Mouse (Mus musculus): ENCODE measurements around the gene Slc22a23. TPM values are rescaled to one million over a fixed set of nuclear protein-coding genes. Genes with fewer than 3 reads are reported as not detected.

Gene Slc22a23
- polyA plus RNA-seq, 2 experiments from 2014 or later = 0.32 to 0.46 TPM

DNA sequence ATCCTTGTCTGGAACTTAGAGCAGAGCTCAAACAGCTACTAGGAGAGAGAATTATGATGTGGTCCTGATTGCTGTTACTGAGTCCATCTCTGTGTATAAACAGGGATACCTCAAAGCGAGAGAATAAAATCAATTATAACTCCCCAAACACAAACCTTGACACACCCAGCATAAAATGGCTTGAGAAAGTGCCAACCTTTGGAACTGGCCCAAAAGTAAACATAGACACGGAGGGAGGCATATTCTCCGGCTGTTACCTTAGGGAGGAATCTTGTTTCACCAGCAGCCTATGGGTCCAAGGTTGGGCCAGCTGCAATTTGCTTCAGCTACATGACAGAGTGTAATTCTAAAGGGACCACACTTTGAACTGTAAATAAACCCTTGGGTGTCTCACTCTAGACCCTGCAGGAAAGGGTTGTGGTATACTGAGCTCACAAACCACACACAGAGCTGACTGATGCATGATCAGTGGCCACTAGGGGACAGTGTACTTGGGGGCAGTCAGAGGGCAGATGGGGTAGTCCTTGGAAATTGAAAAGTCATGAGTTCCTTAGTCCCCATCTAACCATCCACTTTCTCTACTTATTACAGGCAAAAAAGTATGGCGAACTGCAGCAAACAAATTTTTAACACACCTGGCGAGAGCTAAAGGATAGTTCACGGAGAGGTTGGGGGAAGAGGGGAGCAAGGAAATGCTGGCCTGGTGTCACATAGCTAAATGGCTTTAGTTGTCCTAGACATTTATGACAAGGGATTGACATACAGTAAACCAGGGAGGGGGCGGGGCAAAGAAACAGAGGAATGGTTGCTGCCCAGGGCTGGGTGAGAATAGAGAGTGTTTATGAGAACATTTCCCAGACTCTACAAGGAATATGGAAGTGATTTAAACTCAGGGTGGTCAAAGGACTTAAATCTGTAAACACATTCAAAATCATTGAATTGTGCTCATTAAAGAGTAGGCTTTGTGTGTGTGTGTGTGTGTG, 45.3 kb downstream of the Slc22a23 start:
- ATAC-seq = no peak

DNA sequence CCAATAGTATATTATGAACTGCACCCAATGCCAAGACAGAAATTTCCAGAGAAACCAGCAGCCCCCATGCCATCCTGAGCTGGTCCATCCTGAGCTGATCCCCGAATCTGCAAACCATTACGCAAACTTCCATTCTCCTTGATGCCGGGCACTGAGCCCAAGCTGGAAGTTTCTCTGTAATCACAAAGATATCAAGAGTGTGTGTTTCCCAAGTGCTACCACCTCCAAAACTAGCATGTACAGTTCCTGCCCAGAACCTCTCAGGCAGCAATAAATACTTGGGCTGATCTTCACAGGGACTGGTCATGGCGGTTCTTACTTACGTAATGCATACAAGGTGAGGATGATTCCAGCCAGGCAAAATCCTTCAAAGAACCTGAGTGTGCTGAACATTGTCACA, 46.3 kb downstream of the Slc22a23 start:
- ATAC-seq = no peak

DNA sequence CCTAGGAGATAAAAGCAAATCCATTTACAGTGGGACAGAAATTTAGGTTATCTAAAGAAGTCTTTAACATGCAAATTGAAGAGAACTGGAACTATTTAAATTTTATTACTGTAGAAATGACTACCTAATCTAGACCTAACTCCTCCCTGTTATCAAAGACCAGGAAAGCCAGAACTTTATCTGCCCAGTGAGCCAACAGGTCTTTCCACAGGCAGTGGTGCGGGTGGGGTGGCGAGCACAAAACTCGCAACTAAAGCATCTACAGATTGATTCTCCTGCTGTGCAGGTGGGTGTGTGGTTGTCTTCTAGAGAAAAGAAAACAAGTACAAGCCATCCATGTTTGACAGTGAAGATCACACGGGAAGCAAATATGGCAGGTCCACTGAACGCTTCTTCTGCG, 46.9 kb downstream of the Slc22a23 start:
- ATAC-seq = no peak

DNA sequence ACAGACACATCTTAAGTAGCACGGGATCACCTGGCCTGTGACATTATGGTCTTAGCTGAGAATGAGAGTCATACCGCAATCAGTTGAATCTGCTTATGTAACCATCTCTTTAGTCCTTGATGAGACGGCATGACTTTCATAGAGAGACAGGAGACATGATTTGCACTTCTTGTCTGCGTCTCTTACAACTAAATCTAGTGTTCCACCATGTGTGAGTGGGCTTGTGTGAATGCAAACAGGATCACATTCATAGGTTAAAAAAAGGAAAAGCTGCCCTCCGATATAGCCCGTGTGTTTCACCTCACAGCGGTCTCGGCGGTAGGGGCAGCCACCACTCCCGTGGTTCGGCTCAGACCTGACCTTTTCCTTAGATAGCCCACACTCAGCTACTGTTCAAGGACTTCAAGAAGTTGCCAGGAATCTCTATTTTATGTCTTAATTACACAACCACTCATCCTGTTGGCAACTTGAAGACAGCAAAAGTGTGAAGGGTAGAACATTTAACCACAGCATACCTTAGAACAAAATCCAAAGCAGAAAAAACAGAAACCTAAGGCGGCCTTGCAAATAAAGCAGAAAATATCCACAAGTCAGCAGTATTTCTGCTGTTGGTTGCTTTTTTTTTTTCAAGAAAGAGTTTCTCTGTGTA, 49.1 kb downstream of the Slc22a23 start:
- ATAC-seq = no peak

DNA sequence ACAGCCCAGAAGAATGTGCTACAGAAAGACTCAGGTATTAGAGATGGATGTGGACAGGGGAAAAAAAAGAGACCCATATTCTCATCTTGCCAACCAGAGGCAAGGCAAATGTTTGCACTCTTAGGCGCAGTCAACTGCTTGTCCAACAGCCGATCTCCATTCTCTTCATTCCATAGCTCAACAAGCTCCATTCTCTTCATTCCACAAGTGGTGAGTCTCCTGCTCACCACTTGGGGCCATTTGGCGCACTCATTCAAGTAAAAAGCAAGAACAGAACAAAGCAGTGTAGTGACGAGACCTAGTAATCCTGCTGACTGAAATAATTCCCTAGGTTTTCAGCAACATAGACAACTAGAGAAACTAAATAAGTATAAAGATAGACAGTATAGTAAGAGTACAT, 50.8 kb downstream of the Slc22a23 start:
- ATAC-seq = no peak

DNA sequence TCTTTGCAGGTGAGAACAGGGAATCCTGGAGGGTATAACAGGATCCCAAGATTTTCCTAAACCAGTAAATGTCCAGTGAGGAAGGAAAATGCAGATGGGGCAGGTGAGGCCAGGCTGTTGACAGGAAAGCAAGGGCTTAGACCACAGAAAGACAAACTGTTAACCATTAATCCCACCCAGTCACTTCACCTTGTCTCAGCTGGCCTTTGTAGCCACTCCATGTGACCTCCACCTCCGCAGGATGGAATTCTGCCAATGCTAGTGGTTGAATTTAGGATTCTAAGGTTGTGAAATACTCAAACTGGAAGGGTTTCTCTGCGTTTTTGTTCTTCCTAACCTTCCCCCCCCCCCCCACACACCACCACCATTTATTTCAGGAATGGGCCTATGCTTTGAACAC, 52.9 kb downstream of the Slc22a23 start:
- ATAC-seq = no peak

DNA sequence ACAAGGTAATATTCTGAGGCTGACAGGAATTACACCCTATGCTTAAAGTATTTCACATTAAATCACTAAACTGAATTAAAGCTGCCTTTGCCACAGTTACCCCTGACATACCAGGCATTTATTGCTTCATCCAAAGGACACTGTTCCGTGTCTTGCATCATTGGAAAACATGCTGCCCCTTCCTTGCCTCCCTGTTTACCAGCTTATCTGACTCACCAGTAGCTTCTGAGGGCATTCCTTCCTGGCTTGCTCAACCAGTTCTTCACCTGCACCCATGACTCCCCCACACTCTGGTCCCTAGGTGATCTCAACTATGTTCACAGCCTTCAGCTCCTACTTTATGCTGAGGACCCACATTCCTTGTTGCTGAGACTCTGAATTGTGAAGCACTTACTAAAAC, 54.6 kb downstream of the Slc22a23 start:
- ATAC-seq = no peak

DNA sequence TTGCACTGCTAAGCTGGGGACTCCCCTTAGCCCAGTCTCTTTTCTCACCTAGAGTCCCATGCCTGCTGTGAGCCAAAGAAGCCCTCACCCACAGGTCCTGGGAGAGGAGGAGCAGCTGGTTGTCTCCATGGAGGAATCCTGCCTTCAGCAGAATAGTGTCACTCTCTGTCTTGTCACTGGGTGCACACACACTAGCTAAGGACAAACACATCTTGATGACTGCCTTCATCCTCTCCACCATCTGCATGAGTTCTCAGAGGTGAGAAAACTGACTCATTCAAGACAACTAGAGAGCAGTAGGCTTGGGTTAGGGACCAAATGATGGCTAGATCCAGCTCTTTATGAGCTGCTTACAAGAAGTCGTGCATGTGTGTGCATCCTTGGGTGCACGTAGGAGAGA, 55.4 kb downstream of the Slc22a23 start:
- ATAC-seq = no peak

DNA sequence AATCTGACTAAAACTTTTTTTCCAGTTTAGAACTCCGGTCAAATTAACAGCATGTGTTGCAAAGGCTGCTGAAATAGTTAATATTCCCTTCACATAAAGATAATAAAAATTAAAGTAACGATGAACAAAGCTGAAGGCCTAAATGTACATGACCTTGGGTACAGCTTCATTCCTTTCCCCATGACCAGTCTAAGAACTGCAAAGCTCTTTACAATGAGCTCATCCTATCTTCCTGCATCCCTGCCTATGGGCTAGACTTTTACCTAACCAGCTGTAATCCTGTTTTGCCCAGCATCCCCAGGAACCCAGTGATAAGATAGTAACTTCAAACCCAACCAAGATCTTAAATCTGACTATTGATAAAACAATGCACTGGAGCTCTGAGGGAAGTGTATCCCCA, 56.9 kb downstream of the Slc22a23 start:
- ATAC-seq = no peak

DNA sequence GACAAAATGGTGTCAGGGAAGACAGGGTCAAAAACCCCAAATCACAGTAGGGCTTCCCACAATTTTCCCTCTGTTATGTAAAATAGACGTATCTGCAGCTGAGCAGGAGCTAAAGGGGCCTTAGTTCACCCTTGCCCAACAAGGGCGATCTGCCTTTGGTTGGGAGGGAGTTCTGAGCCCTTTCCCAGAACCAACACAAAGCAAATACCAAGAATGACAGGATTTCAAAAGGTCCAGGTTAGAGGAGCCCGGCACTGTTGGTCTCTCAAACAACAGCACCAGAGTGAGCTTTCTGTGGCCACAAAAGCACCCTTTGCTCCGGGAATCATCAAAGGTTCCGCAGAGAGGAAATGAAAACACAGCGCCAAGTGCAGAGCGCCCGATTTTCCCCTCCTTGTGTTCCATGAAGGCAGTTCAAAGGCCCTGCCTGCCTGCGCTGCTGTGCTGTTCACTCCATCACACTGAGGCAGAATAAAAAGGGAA, 57.3 kb downstream of the Slc22a23 start:
- no peak for ATAC-seq

DNA sequence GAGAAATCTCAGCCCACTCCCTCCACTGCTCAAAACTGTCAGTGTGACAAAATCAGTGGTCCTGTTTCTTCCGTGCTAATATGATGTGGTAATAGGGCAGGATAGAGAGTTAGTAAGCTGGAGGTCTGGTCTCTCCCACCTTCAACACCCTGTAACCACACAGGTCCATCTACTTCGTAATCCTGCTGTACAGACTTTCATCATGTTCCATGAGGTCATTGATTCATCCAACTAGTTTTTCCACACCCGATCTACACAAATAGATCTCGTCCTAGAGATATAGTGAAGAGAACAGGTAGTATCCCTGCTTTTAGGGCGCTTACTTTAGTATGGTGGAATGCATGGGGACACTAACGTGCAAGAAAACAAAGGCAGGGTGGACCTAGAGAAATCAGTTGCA, 63.6 kb downstream of the Slc22a23 start:
- no peak for ATAC-seq

DNA sequence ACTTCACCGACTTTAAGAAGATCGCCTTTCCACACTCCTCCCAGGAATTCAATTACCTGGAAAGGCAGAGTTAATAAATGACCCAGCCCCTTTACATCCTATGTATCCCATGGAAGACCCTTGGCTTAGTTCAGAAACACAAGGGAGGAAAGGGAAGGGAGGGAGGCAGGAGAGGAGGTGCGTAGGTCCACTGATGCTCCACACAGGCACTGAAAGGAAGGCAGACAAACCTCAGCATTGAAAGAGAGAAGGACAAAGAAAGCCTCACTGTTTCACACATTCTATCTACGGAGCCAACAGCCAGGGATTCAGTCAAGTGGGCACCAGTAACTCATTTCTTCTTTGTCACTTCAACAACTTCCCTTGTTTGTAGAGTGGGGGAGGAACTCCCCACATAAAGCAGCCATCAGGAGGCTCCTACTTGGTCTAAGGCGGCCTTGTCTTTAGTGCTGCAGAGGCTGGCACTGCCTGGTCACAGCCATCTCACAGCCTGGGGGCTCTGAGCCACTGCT, 66.2 kb downstream of the Slc22a23 start:
- no peak for ATAC-seq

DNA sequence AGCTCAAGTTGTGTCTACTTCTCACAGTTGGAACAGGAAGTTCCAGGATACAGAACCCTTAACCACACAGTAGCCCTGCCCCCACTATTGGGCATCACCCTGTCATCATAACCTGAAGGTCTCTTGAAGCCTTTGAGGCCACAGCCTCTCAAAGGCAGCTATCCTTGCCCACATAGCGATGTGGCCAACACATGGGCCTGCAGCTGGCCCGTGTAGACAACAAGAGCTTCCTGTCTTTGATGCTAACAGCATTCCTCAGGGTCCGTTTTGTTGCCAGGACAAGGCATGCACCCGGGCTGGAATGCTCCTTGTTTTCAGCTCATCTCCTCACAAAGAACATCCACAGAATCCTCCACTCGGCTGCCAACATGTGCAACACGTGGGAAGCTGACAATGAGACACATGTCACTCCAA, 66.7 kb downstream of the Slc22a23 start:
- ATAC-seq = no peak

DNA sequence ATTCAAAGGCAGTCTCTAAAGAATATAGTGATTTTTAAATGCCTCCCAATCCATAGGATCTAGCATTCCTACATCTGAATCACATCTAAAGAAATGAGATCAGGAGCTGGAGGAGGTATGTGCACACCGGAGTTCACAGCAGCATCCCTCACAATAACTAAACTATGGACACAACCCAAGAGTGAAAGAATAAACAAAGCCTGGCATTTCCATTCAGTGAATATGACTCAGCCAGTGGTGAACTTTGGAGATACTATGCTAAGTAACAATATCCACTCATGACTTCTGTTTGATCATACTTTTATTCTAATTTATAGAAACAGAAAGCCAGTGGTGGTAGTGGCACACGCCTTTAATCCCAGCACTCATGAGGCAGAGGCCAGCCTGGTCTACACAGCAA, 67.4 kb downstream of the Slc22a23 start:
- no peak for ATAC-seq

DNA sequence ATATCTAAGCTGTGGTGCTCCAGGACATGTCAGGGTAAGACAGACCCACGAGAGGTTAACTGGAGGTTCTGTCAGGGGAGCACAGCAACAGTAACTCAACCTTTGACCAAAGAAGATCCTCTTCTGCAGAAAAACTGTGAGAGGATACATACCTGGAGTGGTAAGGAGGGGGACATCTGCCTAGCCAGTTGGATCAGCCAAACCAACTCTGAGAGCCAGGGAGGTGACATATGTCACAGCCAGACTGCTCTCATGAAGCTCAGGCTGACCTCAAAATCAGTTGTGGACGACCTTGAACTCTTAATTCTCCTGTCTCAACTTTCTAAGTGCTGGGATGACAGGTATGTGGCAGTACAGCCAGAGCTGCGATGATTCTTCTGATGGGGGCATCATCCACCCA, 68.0 kb downstream of the Slc22a23 start:
- no peak for ATAC-seq

DNA sequence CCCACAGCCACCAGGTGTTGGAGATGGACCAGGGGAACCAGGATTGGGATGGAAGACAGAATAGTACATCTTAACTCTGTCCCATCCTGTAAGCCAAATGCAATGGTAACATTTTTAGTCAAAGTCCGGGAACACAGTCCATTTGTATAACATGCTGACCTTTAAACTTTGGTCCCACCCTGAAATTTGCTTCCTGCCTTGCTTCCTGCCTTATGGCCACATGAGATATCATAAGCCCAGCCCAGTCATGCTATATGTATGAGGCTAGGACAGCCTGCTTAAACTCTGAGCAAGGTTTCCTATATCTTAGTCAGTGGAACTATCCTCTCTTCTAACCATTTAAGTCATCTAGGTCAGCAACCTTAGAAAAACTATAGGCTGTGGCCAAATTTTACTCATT, 70.1 kb downstream of the Slc22a23 start:
- no peak for ATAC-seq

DNA sequence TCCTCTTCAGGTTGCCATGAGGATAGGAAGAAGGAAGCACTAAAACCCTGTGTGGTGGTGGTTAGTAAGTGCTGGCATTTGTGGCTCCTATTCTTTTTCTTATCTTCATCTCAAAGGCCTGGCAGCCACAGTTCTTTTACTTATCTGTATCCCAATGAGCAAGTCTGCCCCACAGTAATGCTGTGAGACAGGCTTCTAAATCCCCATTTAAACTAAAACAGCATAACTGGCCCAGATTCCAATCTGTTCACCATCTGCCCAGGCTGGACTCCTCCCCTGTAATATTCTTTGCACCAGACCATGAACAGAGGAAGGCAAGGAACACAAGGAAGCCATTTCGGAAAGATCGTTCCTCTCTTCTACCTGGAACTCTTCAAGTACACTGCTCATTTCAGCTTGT, 70.6 kb downstream of the Slc22a23 start:
- no peak for ATAC-seq

DNA sequence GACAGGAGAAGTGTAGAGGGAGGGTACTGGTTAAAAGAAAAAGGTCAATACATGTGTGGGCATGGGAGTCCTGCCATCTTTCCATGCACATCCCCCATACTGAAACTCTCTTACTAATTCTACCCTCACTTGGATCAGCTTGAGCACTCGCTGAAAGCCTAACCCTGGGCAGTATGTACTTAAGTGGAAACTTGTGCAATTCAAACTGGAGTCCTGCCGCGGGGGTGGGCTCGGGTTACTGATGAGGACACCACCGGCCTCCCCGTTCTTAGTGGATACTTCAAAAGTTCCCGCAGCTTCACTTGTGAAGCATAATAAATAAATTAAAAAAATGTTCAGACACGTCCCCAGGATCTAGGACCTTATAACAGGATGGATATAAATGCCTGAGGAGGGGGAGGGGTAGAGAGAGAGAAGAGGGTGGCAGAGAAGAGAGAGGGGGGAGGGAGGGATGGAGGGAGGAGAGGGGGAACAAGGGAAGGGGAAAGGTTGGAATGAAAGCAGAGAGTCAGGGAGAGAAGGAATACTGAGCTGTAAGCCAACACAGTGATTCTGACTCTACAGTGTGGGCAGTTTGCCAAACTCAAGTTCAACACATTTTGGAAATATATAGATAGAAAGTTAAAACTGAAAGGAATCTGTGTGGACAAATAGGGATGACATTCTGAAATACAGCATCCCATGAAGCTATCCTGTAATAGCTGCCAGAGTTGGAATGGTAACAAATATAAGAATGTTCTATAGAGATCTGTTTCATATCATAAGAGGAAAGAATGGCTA, 72.5 kb downstream of the Slc22a23 start:
- no peak for ATAC-seq

DNA sequence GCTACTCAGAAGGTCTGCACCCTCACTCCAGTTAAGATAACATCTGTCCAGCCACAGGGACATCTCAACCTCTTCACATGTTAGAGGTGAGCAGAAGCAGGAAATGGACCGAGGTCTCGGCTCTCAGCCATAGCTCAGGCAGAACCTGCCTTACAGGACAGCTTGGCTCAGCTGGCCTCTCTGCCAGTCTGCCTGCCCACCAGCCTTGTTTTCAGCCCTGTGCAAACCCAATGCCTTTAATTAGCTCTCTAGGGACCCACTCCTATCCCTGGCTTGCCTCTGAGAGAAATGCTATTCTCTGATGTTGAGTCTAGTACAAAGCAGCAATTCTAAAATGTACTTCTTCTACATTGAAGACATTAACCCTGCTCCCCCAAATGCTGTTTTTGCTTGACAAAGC, 73.3 kb downstream of the Slc22a23 start:
- ATAC-seq = no peak

DNA sequence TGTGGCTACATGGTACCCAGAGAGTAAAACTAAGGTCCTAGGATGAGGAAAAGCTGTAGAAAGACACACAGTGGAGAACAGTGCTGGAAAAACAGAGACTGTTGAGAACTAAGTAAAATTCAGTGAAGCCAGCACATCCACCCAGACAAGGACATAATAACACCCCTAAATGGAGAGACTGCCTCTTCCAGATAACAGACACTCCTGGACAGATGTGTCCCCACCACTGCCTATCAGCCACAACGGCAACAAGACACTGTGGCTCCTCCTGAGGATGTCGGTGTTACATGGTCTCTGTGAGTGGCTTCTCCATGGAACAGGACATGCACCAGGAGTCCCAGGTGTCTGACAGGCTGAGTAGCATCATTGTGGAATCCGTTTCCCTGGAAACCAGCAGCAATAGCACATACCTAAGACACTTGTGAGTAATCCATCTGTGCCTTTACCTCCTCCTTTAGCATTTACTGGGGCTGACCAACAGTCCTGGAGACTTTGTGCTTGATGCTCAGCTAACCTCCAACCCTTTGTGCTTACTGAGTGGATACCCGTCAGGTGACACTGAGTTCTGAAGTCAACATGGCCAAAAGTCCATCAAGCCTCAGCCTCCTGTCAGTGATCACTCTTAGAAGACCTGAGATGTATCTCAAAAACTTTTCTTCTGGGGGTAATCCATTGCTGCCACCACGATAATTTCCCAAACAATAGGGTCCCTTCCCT, 73.9 kb downstream of the Slc22a23 start:
- no peak for ATAC-seq

DNA sequence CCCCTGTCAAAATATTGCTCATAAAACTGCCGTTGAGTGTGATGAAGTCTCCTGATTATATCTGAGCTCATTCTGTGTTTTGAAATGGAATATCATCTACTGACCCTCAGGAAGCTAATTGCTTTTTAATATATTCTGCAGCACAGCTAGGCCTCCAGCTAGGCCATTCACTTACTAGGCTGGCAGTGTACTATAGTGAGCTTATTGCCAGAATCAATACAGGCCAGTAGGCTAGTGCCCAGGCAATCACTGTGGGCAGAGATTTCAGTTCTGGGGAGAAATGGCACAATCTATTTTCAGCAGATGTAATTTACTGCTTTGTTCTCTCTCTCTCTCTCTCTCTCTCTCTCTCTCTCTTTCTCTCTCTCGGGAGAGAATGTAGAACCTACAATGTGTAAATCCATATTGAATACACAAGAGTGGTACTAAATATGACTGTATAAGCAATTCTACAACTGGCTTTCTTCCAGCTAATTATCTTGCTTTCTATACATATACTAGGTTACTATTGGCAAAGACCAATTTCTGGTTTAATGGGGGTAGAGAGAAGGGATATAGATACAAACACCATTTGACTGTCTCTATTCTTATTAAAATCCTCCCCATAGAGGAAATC, 75.5 kb downstream of the Slc22a23 start:
- no peak for ATAC-seq
